Mouse (Mus musculus): ENCODE results near the gene Zfp52.

Gene Zfp52

DNA sequence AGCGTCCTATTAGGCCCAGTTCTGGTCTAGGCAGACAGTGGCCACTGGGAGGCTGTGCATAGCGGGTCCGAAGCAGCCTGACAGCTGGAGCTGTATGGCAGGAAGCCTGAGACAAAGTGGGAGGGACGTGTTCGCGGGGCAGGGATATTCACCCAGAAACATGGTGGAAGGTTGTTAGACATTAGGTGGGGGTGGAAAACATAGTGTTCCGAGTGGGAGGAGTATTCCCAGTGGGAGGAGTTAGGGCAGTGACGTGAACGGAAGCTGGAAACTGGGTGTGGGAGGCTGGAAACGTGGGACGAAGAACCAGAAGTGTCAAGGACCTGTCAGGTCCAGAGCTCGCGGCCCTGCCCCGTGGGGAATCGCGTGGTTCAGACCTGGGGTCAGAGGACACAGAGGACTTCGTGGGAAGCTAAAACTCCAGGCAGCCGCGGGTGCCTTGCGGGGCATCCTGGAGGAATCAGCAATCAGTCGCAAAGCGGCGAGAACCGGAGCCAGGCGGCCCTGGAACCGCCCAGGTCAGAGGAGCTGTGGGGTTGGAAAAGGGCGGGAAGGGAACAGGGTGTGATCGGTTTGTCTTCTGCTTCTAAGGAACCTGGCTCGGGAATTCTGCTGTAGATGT, 31.5 kb downstream of the Zfp52 start, which contains the start of gene Zfp948:
Zfp948 (plus strand) TSS at position 281 of the 622 bp plus-strand sequence.
- DNase-seq, result peak; percentile 89

DNA sequence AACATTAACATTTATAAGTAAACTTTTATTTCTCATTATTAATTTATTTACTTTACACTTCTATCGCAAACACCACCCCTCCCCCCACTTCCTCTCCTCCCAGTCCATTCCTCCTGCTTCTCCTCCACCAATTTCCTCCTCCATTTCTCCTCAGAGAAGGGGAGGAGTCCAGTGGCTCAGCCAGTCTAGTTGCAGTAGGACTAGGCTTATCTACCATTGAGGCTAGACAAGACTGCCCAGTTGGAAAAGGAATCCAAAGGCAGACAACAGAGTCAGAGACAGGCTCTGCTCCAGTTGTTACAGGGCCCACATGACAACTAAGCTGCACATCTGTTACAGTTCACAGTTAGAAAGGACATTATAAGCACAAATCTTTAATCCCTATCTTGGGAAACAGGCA, 32.4 kb downstream of the Zfp52 start:
- no peak for DNase-seq

DNA sequence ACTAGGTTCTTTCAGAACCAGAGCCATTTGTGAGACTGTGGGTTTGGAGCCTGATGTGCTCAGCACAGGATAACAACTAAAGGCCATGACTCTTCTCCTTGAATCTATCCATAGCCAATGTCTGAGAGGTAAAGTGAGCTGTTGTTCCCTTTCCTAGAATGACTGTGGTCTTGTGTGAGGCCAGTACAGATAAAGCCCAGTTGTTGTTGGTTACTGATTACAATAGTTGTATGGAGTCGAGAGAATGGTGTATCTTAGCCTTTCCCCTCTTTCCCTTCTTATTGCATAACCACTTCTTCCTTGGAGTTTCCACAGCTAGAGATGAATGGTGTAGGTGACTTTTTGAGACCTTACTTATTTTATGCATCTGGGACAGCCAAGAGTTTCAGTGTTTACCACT, 43.7 kb downstream of the Zfp52 start:
- DNase-seq, result no peak

DNA sequence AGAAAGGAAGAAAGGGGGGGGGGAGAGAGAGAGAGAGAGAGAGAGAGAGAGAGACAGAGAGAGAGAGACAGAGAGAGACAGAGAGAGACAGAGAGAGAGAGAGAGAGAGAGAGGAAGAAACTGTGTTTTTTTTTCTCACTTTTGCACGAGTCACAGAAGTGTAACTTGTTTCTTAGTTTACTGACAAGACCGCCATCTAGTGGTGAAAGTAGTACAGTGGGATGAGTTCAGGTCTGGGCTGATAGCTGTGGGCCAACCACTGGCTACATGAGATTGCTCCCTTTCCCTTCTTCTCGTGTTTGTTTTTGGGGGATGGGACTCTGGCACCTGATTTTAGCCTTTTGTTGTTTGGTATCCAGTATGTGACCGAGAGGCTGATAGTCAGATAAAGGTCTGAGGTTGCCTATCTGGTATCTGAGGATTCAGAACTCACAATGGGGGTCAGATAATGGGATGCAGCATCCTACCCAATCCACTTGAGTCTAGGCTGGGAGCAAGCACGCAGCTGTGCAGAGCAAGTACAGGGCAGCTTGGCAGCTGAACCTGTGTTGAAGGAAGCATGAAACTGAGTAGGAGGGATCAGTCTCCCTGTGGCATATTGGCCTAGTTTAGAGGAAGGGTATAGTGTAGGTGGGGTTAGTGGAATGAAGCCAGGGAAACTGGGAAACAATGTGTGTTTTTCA, 44.3 kb downstream of the Zfp52 start:
- DNase-seq, result peak; percentile 75

DNA sequence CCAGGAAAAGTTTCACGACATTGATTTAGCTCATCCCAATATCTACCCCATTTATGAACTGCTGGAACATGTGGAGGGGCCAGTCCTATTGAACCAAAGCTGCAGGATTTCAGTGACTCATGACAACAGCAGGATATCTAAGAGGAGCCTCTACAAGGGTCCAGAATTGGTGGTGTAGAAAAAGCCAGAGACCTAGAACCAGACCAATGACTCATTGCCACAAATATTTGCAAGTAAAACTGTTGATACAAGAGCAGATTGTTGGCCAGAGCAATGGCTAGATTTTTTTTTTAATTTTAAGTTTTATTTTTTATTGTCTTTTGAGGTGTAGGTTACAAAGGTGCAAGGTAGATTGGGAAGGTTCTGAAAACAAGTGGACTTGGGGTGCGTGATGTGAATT, 50.2 kb downstream of the Zfp52 start:
- DNase-seq, result no peak
